Mouse (Mus musculus) forebrain, embryonic 16.5 days (tissue): Measurements from ENCODE around the gene Krit1. TPM values are rescaled to one million over a fixed set of nuclear protein-coding genes. Genes with fewer than 3 reads are reported as not detected.
"Not testable (repeated sequence)": the region's sequence is repeated elsewhere in the genome, so short reads cannot be mapped to it uniquely, and the experiment has no call there.

Source experiments
- ATAC-seq: fragments of 200-750 bp; cut with Nextera tagmentation; 2 replicates; pipeline ENCODE4 v1.8.0; 2017; ENCODE audit warnings: mild to moderate bottlenecking, moderate library complexity
- H3K27ac ChIP-seq: fragments of 300-500 bp; sonication (generic); 2 replicates; pipeline ENCODE4 v1.5.1; 2014; ENCODE audit warnings: low read length, control low read depth
- H3K27me3 ChIP-seq: fragments of 300-500 bp; sonication (generic); replicated peaks from 2 replicates; pipeline ENCODE4 v1.6.1; 2014; ENCODE audit warnings: low read length; ENCODE audit not compliant: control insufficient read depth, insufficient read depth
- H3K36me3 ChIP-seq: fragments of 300-500 bp; sonication (generic); 2 replicates; pipeline ENCODE4 v1.6.1; 2014; ENCODE audit not compliant: control insufficient read depth, insufficient read depth
- H3K4me1 ChIP-seq: fragments of 300-500 bp; sonication (generic); replicated peaks from 2 replicates; pipeline ENCODE4 v1.6.1; 2014; ENCODE audit warnings: low read length; ENCODE audit not compliant: control insufficient read depth, insufficient read depth
- H3K4me2 ChIP-seq: fragments of 300-500 bp; sonication (generic); 2 replicates; pipeline ENCODE4 v1.6.1; 2014; ENCODE audit warnings: mild to moderate bottlenecking, low read length, control low read depth
- H3K4me3 ChIP-seq: fragments of 300-500 bp; sonication (generic); replicated peaks from 2 replicates; pipeline ENCODE4 v1.5.1; 2014; ENCODE audit warnings: mild to moderate bottlenecking, low read length, control low read depth
- H3K9ac ChIP-seq: fragments of 300-500 bp; sonication (generic); replicated peaks from 2 replicates; pipeline ENCODE4 v1.6.1; 2014; ENCODE audit warnings: low read depth, low read length, control low read depth
- H3K9me3 ChIP-seq: fragments of 300-500 bp; sonication (generic); 2 replicates; pipeline ENCODE4 v1.6.1; 2016; ENCODE audit warnings: low read length; ENCODE audit not compliant: control insufficient read depth
- WGBS: fragments of 180-500 bp; shearing (Covaris S2); extraction: QIAGEN DNeasy Blood & Tissue Kit; methylation state at CpG from one replicate; pipeline ENCODE4 v1.1.7; 2014; 5-methylcytosine and 5-hydroxymethylcytosine counted together
- polyA plus RNA-seq: library from polyadenylated mRNA; unstranded; fragments of >200 nt; fragmentation: Nextera tagmentation; extraction: Ambion mirVana; gene quantifications from 2 replicates; pipeline ENCODE4 v1.2.1, GENCODE M21; 2015

Krit1 gene
- polyA plus RNA-seq, 1 experiment from 2014 or later, result 72.8 TPM

DNA sequence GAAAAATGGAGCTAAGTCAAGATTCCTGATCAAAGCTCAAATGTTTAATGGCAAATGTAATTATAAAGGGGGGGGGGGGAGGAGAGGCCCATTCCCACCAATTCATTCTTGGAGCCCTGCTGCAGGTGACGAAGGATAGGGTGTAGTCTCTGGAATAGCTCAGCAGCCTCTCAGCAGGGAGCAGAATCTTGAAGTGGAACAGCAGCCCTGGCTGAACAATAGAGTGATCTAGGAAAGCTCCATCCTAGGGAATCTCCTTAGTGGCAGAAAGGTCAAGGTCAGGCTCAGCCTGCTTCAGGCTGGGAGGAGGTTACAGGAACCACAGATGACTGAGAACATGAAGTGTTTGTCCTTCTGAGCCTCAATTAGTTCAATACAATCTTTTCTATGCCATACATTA, 69.4 kb downstream of the Krit1 start:
- Histone ChIP-seq H3K4me3 (no peak overlapping the region), H3K27ac (no peak overlapping the region), H3K9ac (no peak overlapping the region), H3K27me3 (no peaks in the 10 kb centered on the region), H3K36me3 (no peaks in the 10 kb centered on the region), H3K4me1 (no peaks in the 10 kb centered on the region), H3K4me2 (no peak overlapping the region), H3K9me3 (no peaks in the 10 kb centered on the region)
- no peak for ATAC-seq
- WGBS, result 29% methylated on average over 1 of the region's 1 CpGs

GRCm38 (mm10) chr5:3873485-3873884, 70.5 kb downstream of the Krit1 start:
- 57% methylated on average over 3 of the region's 3 CpGs for whole genome bisulfite sequencing
- Histone ChIP-seq H3K4me3 (no peak overlapping the region), H3K9ac (no peak overlapping the region), H3K9me3 (no peaks in the 10 kb centered on the region), H3K4me1 (no peaks in the 10 kb centered on the region), H3K4me2 (no peak overlapping the region), H3K27me3 (no peaks in the 10 kb centered on the region), H3K36me3 (no peaks in the 10 kb centered on the region), H3K27ac (no peak overlapping the region)
- ATAC-seq, result no peak

- H3K4me2 ChIP-seq, ATAC-seq, H3K9me3 ChIP-seq, H3K4me3 ChIP-seq, H3K36me3 ChIP-seq, H3K27ac ChIP-seq, H3K4me1 ChIP-seq, H3K9ac ChIP-seq, H3K27me3 ChIP-seq: not testable (repeated sequence)
- 91% methylated on average over 7 of the region's 7 CpGs for WGBS
Observed at GRCm38 (mm10) chr5:3886862-3887261, 83.9 kb downstream of the Krit1 start.

DNA sequence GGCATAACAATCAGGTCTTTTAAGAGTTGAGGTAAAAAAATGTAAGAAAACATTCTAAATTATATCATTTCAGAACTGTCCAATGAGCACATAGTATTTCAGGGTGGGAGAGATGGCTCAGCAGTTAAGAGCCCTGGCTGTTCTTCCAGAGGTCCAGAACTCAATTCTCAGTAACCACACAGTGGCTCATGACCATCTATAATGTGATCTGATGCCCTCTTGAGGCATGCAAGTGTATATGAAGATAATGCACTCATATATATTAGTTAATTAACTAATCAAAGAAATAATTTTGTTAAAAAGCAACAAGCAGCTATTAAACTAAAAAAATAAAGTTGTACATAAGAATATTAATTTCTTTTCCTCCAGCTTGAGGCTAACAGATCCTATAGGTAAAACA, 86.2 kb downstream of the Krit1 start:
- no peak for ATAC-seq
- H3K27me3 ChIP-seq, result no peaks in the 10 kb centered on the region

DNA sequence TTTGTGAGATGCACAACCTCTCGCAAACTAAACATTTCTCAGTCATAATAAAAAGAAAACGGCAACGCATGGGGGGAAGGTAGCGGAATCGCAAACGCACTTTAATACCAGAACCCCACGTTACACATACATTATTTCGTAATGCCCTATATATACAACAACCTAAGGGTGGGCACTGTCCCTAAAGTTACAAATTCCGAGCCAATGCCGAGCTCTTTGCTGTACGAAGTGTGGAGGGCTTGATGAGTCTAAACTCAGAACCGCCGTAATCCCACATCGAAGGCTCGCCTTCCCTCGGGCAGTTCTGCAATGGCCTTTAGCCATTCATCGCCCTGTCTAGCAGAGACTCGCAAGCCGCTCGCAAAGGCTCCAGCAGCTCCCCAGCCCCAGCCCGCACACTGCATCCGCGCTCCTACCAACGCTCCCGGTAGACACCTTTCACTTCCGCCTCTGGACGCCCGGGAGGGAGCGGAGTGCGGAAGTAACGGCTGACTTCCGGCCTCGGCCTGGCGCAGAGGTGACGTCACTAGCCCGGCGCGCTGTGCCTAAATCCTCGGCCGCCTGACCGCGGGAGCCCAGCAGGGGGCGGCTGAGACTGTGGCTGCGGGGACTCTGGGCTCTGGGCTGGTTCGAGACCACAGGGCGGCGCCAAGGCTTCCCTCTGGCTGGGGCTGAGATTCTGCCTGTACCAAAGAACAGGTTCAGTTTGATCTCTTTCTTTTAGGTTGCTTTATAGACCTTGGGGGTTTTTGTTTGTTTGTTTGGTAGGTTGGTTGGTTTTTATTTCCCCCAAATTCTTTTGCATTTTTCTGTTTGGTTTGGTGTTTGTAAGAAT, 90.7 kb downstream of the Krit1 start, which contains the start of gene Mterf1a:
Gene Mterf1a, minus strand, starts transcription at position 475 of the 835 bp plus-strand sequence.
- not testable (repeated sequence) for H3K27me3 ChIP-seq, H3K4me1 ChIP-seq, H3K27ac ChIP-seq, H3K9me3 ChIP-seq, H3K36me3 ChIP-seq
- H3K9ac ChIP-seq, result peak within 1 kb of the TSS; percentile 38
- ATAC-seq, result peak; percentile 100
- WGBS, result 0% methylated on average over 6 of the region's 47 CpGs
- H3K4me2 ChIP-seq, result peak within 1 kb of the TSS; percentile 79
- peak within 1 kb of the TSS; percentile 47 for H3K4me3 ChIP-seq

More for the DNA sequence above, 86.2 kb downstream of the Krit1 start:
- H3K9ac ChIP-seq, result no peak overlapping the region
- H3K4me3 ChIP-seq, result no peak overlapping the region
- no peak overlapping the region for H3K4me2 ChIP-seq
- H3K4me1 ChIP-seq, result peaks cover 5% of the 10 kb centered on the region; the same call in 1 of the 2 replicates
- no peaks in the 10 kb centered on the region for H3K36me3 ChIP-seq
- H3K27ac ChIP-seq, result no peak overlapping the region
- no peaks in the 10 kb centered on the region for H3K9me3 ChIP-seq

GRCm38 (mm10) chr5:3894294-3894619, 91.3 kb downstream of the Krit1 start:
- not testable (repeated sequence) for H3K36me3 ChIP-seq, H3K4me2 ChIP-seq, H3K27ac ChIP-seq, H3K9ac ChIP-seq, ATAC-seq, H3K4me1 ChIP-seq, H3K4me3 ChIP-seq, H3K27me3 ChIP-seq, H3K9me3 ChIP-seq
- 90% methylated on average over 4 of the region's 4 CpGs for WGBS

Other genes starting within 250 kb of the Krit1 start
- gene 1700109H08Rik, start 231.6 kb upstream of the Krit1 start, polyA plus RNA-seq, result 2.2 and 3.5 TPM in 2 replicates
- gene Pex1, start 207.1 kb upstream of the Krit1 start, polyA plus RNA-seq, result 24.8 and 27.3 TPM in 2 replicates
- 18.2 and 19.0 TPM in 2 replicates for gene Rbm48, start 206.6 kb upstream of the Krit1 start, polyA plus RNA-seq
- not detected in 2 replicates for gene Tmbim7, start 152.0 kb upstream of the Krit1 start, polyA plus RNA-seq
- gene Gatad1, start 146.0 kb upstream of the Krit1 start, polyA plus RNA-seq, result 56.9 and 57.3 TPM in 2 replicates
- gene Ankib1, start 259 bp upstream of the Krit1 start, polyA plus RNA-seq, result 19.2 and 20.2 TPM in 2 replicates
- 0.11 and 0.14 TPM in 2 replicates for gene Lrrd1, start 42.0 kb downstream of the Krit1 start, polyA plus RNA-seq
- gene Mterf1a, start 90.7 kb downstream of the Krit1 start, polyA plus RNA-seq, result 8.6 and 10.9 TPM in 2 replicates
- 385 and 392 TPM in 2 replicates for gene Akap9, start 124.9 kb downstream of the Krit1 start, polyA plus RNA-seq